20 mouse cellular contexts compared by ENCODE assay signal in the genomic region with DNA sequence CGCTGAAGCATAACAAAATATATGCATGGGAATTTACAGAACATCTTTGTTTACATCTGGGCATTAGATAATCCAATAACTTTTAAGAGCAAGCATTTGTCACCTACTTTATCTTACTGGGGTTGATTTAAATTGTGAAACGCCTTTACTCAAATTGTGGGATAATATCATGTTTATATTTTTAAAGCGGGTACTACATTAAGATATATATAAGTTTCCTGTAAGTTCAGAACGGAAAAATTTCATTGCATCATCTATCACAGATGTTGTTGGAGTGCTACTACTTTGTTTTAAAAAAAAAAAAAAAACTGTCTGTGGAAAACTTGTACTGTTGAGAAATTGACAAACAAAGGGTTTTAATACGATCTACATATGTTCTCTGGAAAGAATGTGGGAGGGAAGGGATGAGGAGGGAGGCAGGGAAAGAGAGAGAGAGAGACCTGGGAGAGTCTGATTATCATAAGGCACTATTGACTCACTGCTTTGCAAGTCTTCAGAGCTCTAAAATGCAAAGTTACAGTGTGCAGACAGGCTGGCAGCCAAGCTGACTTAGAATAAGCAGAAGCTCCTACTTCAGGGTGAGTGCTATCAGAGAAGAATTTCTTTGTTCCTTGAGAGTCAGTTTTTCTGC.
DNase-seq lines count a peak whose midpoint lies in the region; ATAC-seq and TF ChIP-seq lines count a peak whose summit lies in the region.
"Had no signal": no experiment of that assay in that cellular context is flagged by ENCODE, and none has a peak within 500 bp of the region (broad histone marks: within the 10 kb centered on the region; RNA-seq: fewer than 3 reads in every experiment).

No protein-coding gene starts in this region.

- H3K27me3 ChIP-seq in midbrain, embryonic 11.5 days (ENCODE audit: control insufficient read depth, insufficient read depth, low read length): no peaks in the 10 kb centered on the region
- H3K27me3 ChIP-seq in midbrain, postnatal 0 days (ENCODE audit: insufficient read depth, low read length): no peaks in the 10 kb centered on the region
- no peaks in the 10 kb centered on the region for H3K27me3 ChIP-seq in intestine, embryonic 15.5 days (replicated peaks)
- H3K27me3 ChIP-seq: embryonic facial prominence, embryonic 12.5 days; forebrain, embryonic 12.5 days; liver, embryonic 13.5 days; neural tube, embryonic 13.5 days had no signal

- peaks cover 2% of the 10 kb centered on the region; the same call in 1 of the 2 replicates for H3K4me1 ChIP-seq in midbrain, embryonic 11.5 days (ENCODE audit: control insufficient read depth, insufficient read depth, low read length)
- H3K4me1 ChIP-seq in midbrain, postnatal 0 days (ENCODE audit: insufficient read depth, low read length): no peaks in the 10 kb centered on the region
- H3K4me1 ChIP-seq in intestine, embryonic 15.5 days (replicated peaks): no peaks in the 10 kb centered on the region
- H3K4me1 ChIP-seq: embryonic facial prominence, embryonic 12.5 days; forebrain, embryonic 12.5 days; liver, embryonic 13.5 days; neural tube, embryonic 13.5 days had no signal

- DNase-seq in frontal cortex, adult 2 months (ENCODE audit: extremely low spot score in 1 of 2, low spot score in 1 of 2): peak; percentile 33 to 75
- DNase-seq in frontal cortex, postnatal 25 days (ENCODE audit: low spot score in 2 of 2): no peak
- no peak for DNase-seq in midbrain, embryonic 11.5 days (ENCODE audit: low spot score, missing footprints)
- DNase-seq in midbrain, postnatal 0 days (ENCODE audit: low spot score): no peak
- DNase-seq in layer of hippocampus, adult 9-11 months: peak; percentile 48
- DNase-seq in right cerebral cortex, postnatal 36 days (ENCODE audit: low spot score in 2 of 2): peak; percentile 36 to 68
- DNase-seq in natural killer cell, adult 2 months (ENCODE audit: low spot score in 2 of 2): no peak
- DNase-seq: B cell, adult 2 months; cerebellum, adult 11 months; cerebellum, postnatal 36 days; gastrocnemius, postnatal 14 days; heart, postnatal 14 days; kidney, adult 18-20 months; kidney, postnatal 14 days; liver, embryonic 13.5 days had no signal

- ATAC-seq in midbrain, embryonic 11.5 days (ENCODE audit: low FRiP score): peak; percentile 57; the same call in 1 of the 2 replicates
- ATAC-seq in midbrain, postnatal 0 days (ENCODE audit: low FRiP score): no peak
- ATAC-seq in intestine, embryonic 15.5 days: no peak

- 79% methylated on average over 5 of the region's 5 CpGs for WGBS in midbrain, embryonic 11.5 days
- 73% methylated on average over 5 of the region's 5 CpGs for WGBS in midbrain, postnatal 0 days
- WGBS in intestine, embryonic 15.5 days: 45% methylated on average over 5 of the region's 5 CpGs

- H3K9ac ChIP-seq in midbrain, embryonic 11.5 days (ENCODE audit: low read length): no peak overlapping the region
- H3K9ac ChIP-seq in midbrain, postnatal 0 days (replicated peaks; ENCODE audit: low read length, poor library complexity, severe bottlenecking): no peak overlapping the region
- no peak overlapping the region for H3K9ac ChIP-seq in intestine, embryonic 15.5 days
- H3K9ac ChIP-seq: embryonic facial prominence, embryonic 12.5 days; forebrain, embryonic 12.5 days; hindbrain, embryonic 14.5 days; liver, embryonic 13.5 days; neural tube, embryonic 13.5 days had no signal

- H3K27ac ChIP-seq in midbrain, embryonic 11.5 days (ENCODE audit: low read depth, low read length): no peak overlapping the region
- no peak overlapping the region for H3K27ac ChIP-seq in midbrain, postnatal 0 days (ENCODE audit: low read depth, low read length)
- no peak overlapping the region for H3K27ac ChIP-seq in intestine, embryonic 15.5 days
- H3K27ac ChIP-seq: embryonic facial prominence, embryonic 12.5 days; forebrain, embryonic 12.5 days; hindbrain, embryonic 14.5 days; liver, embryonic 13.5 days; neural tube, embryonic 13.5 days had no signal

- no peaks in the 10 kb centered on the region for H3K36me3 ChIP-seq in midbrain, embryonic 11.5 days (ENCODE audit: control insufficient read depth, insufficient read depth, low read length)
- no peaks in the 10 kb centered on the region for H3K36me3 ChIP-seq in midbrain, postnatal 0 days (ENCODE audit: insufficient read depth, low read length)
- H3K36me3 ChIP-seq in intestine, embryonic 15.5 days: no peaks in the 10 kb centered on the region
- H3K36me3 ChIP-seq: embryonic facial prominence, embryonic 12.5 days; forebrain, embryonic 12.5 days; liver, embryonic 13.5 days; neural tube, embryonic 13.5 days had no signal

- no peaks in the 10 kb centered on the region for H3K9me3 ChIP-seq in midbrain, embryonic 11.5 days (ENCODE audit: control insufficient read depth, low read length)
- H3K9me3 ChIP-seq in midbrain, postnatal 0 days (ENCODE audit: low read length): no peaks in the 10 kb centered on the region
- H3K9me3 ChIP-seq in intestine, embryonic 15.5 days: no peaks in the 10 kb centered on the region
- H3K9me3 ChIP-seq: embryonic facial prominence, embryonic 12.5 days; forebrain, embryonic 12.5 days; liver, embryonic 13.5 days; neural tube, embryonic 13.5 days had no signal

- H3K4me3 ChIP-seq in midbrain, embryonic 11.5 days (ENCODE audit: low read depth, low read length): no peak overlapping the region
- no peak overlapping the region for H3K4me3 ChIP-seq in midbrain, postnatal 0 days (ENCODE audit: low read depth, low read length)
- H3K4me3 ChIP-seq in intestine, embryonic 15.5 days (replicated peaks): no peak overlapping the region
- H3K4me3 ChIP-seq: embryonic facial prominence, embryonic 12.5 days; forebrain, embryonic 12.5 days; liver, embryonic 13.5 days; neural tube, embryonic 13.5 days had no signal

- no peak overlapping the region for H3K4me2 ChIP-seq in midbrain, embryonic 11.5 days
- no peak overlapping the region for H3K4me2 ChIP-seq in midbrain, postnatal 0 days (ENCODE audit: low read depth, low read length, poor library complexity, severe bottlenecking)
- no peak overlapping the region for H3K4me2 ChIP-seq in intestine, embryonic 15.5 days (replicated peaks)
- H3K4me2 ChIP-seq: embryonic facial prominence, embryonic 12.5 days; forebrain, embryonic 12.5 days; hindbrain, embryonic 14.5 days; liver, embryonic 13.5 days; neural tube, embryonic 13.5 days had no signal

- no peak for TF ChIP-seq CTCF in midbrain, postnatal 0 days (IDR thresholded peaks at IDR 0.05)

Comparison
In these comparisons a context has a peak if more than half of its experiments do, and no peak if none do; other contexts are left out.
1. DNase-seq: peak in frontal cortex, adult 2 months (2 of 2), layer of hippocampus, adult 9-11 months (single experiment) and right cerebral cortex, postnatal 36 days (2 of 2); none in frontal cortex, postnatal 25 days (0 of 2), midbrain, embryonic 11.5 days (single experiment), midbrain, postnatal 0 days (single experiment) and natural killer cell, adult 2 months (0 of 2).